Mouse (Mus musculus) ES-E14 (cell line): ENCODE results near the gene Cd48.

ENCODE experiments used
- CHD2 ChIP-seq: IDR thresholded peaks from 2 replicates; pipeline ENCODE4 v1.6.1; 2014; ENCODE audit warnings: mild to moderate bottlenecking, low read depth, low read length, inconsistent platforms
- HCFC1 ChIP-seq: IDR thresholded peaks from 2 replicates; pipeline ENCODE4 v1.6.1; 2012; ENCODE audit warnings: low read length, inconsistent platforms, borderline replicate concordance; ENCODE audit not compliant: insufficient read depth
- MAFK ChIP-seq: IDR thresholded peaks from 2 replicates; pipeline ENCODE4 v1.6.1; 2014; ENCODE audit warnings: mild to moderate bottlenecking, low read depth, low read length, inconsistent platforms; ENCODE audit not compliant: insufficient read depth
- ZC3H11A ChIP-seq: IDR thresholded peaks from 2 replicates; pipeline ENCODE4 v1.6.1; 2012; ENCODE audit warnings: low read depth, mild to moderate bottlenecking, inconsistent platforms, low read length, borderline replicate concordance
- ZNF384 ChIP-seq: IDR thresholded peaks from 2 replicates; pipeline ENCODE4 v1.6.1; 2012; ENCODE audit warnings: low read depth, low read length, inconsistent platforms

GRCm38 (mm10) chr1:171647716-171648115 is 34.1 kb upstream of the Cd48 start:
- TF ChIP-seq ZC3H11A, result no peak
- TF ChIP-seq ZNF384, result no peak
- no peak for TF ChIP-seq CHD2
- no peak for TF ChIP-seq HCFC1
- TF ChIP-seq MAFK, result no peak
